Mouse (Mus musculus) urinary bladder, adult 18-20 months (tissue): ENCODE data around the gene Grin3a.

ENCODE experiments used
- DNase-seq, 2 experiments: peaks; one replicate each; pipeline ENCODE4 v3.0.0; 2022; ENCODE audit warnings: low spot score in 2 of 2, mixed read lengths in 2 of 2

Gene Grin3a

GRCm38 (mm10) chr4:49845612-49845985 is at the start of gene Grin3a:
TSS of gene Grin3a (minus strand) at chr4:49845744.
- DNase-seq: no peak

- DNase-seq: no peak
Measured at GRCm38 (mm10) chr4:49891835-49892301, 46.3 kb upstream of the Grin3a start.

GRCm38 (mm10) chr4:49877084-49877483 is 31.5 kb upstream of the Grin3a start:
- DNase-seq: no peak

- DNase-seq: no peak
Measured at GRCm38 (mm10) chr4:49860611-49861010, 15.1 kb upstream of the Grin3a start.

GRCm38 (mm10) chr4:49844828-49845611 is 524 bp downstream of the Grin3a start:
- no peak for DNase-seq

- DNase-seq: no peak
Measured at GRCm38 (mm10) chr4:49844274-49844827, 1.2 kb downstream of the Grin3a start.

GRCm38 (mm10) chr4:49843787-49844186 is 1.8 kb downstream of the Grin3a start:
- no peak for DNase-seq

- DNase-seq: no peak
Measured at GRCm38 (mm10) chr4:49832035-49832434, 13.5 kb downstream of the Grin3a start.

GRCm38 (mm10) chr4:49813852-49814251 is 31.7 kb downstream of the Grin3a start:
- DNase-seq: no peak

GRCm38 (mm10) chr4:49806791-49807190 is 38.8 kb downstream of the Grin3a start:
- no peak for DNase-seq

- no peak for DNase-seq
Measured at GRCm38 (mm10) chr4:49799338-49799737, 46.2 kb downstream of the Grin3a start.

- no peak for DNase-seq
Measured at GRCm38 (mm10) chr4:49788971-49789370, 56.6 kb downstream of the Grin3a start.

GRCm38 (mm10) chr4:49742847-49743246 is 102.7 kb downstream of the Grin3a start:
- DNase-seq: no peak

- DNase-seq: no peak
Measured at GRCm38 (mm10) chr4:49741942-49742341, 103.6 kb downstream of the Grin3a start.

- no peak for DNase-seq
Measured at GRCm38 (mm10) chr4:49740796-49741766, 104.5 kb downstream of the Grin3a start.

- DNase-seq: no peak
Measured at GRCm38 (mm10) chr4:49739561-49739960, 106.0 kb downstream of the Grin3a start.

- no peak for DNase-seq
Measured at GRCm38 (mm10) chr4:49729326-49729725, 116.2 kb downstream of the Grin3a start.

GRCm38 (mm10) chr4:49723908-49724307 is 121.6 kb downstream of the Grin3a start:
- DNase-seq: no peak

GRCm38 (mm10) chr4:49691405-49692194 is 153.9 kb downstream of the Grin3a start:
- no peak for DNase-seq

- peak in 1 of 2 experiments; percentile 20 for DNase-seq
Measured at GRCm38 (mm10) chr4:49688594-49689288, 156.8 kb downstream of the Grin3a start.

GRCm38 (mm10) chr4:49681812-49682211 is 163.7 kb downstream of the Grin3a start, which contains the start of gene Ppp3r2:
TSS of gene Ppp3r2 (minus strand) at chr4:49682024.
- no peak for DNase-seq
